Mouse (Mus musculus) midbrain, embryonic 14.5 days (tissue): ENCODE results near the gene Hirip3. TPM values are rescaled to one million over a fixed set of nuclear protein-coding genes. Genes with fewer than 3 reads are reported as not detected.

Experiments
- ATAC-seq: fragments of 200-750 bp; cut with Nextera tagmentation; 2 replicates; pipeline ENCODE4 v1.8.0; 2017; ENCODE audit warnings: moderate number of reproducible peaks, moderate library complexity; ENCODE audit not compliant: low FRiP score, low TSS enrichment
- DNase-seq: peaks from one replicate; pipeline ENCODE4 v3.0.0-alpha.2; 2015
- H3K27ac ChIP-seq: fragments of 300-500 bp; sonication (generic); replicated peaks from 2 replicates; pipeline ENCODE4 v1.5.1; 2014; ENCODE audit warnings: mild to moderate bottlenecking, low read depth, low read length, moderate library complexity
- H3K27me3 ChIP-seq: fragments of 300-500 bp; sonication (generic); 2 replicates; pipeline ENCODE4 v1.6.1; 2014; ENCODE audit warnings: low read length, control low read depth, mixed read lengths; ENCODE audit not compliant: control insufficient read depth, insufficient read depth
- H3K36me3 ChIP-seq: fragments of 300-500 bp; sonication (generic); 2 replicates; pipeline ENCODE4 v1.6.1; 2014; ENCODE audit warnings: low read length, control low read depth; ENCODE audit not compliant: control insufficient read depth, insufficient read depth
- H3K4me1 ChIP-seq: fragments of 300-500 bp; sonication (generic); 2 replicates; pipeline ENCODE4 v1.6.1; 2014; ENCODE audit warnings: mild to moderate bottlenecking, antibody characterized with exemption, low read length, control low read depth; ENCODE audit not compliant: control insufficient read depth, insufficient read depth
- H3K4me2 ChIP-seq: fragments of 300-500 bp; sonication (generic); 2 replicates; pipeline ENCODE4 v1.6.1; 2014; ENCODE audit warnings: mild to moderate bottlenecking, low read length, moderate library complexity
- H3K4me3 ChIP-seq: fragments of 300-500 bp; sonication (generic); replicated peaks from 2 replicates; pipeline ENCODE4 v1.5.1; 2014; ENCODE audit warnings: low read depth, low read length
- H3K9ac ChIP-seq: fragments of 300-500 bp; sonication (generic); replicated peaks from 2 replicates; pipeline ENCODE4 v1.6.1; 2014; ENCODE audit warnings: mild to moderate bottlenecking, low read length, moderate library complexity
- H3K9me3 ChIP-seq: fragments of 300-500 bp; sonication (generic); 2 replicates; pipeline ENCODE4 v1.6.1; 2016; ENCODE audit warnings: low read length, control low read depth, mixed read lengths; ENCODE audit not compliant: control insufficient read depth
- WGBS: fragments of 180-500 bp; shearing (Covaris S2); extraction: QIAGEN DNeasy Blood & Tissue Kit; methylation state at CpG from one replicate; pipeline ENCODE4 v1.1.7; 2014; 5-methylcytosine and 5-hydroxymethylcytosine counted together
- polyA plus RNA-seq: library from polyadenylated mRNA; unstranded; fragments of >200 nt; fragmentation: Nextera tagmentation; extraction: Ambion mirVana; gene quantifications from 2 replicates; pipeline ENCODE4 v1.2.1, GENCODE M21; 2014

Gene Hirip3
- polyA plus RNA-seq, 1 experiment from 2014 or later, result 12.8 TPM

DNA sequence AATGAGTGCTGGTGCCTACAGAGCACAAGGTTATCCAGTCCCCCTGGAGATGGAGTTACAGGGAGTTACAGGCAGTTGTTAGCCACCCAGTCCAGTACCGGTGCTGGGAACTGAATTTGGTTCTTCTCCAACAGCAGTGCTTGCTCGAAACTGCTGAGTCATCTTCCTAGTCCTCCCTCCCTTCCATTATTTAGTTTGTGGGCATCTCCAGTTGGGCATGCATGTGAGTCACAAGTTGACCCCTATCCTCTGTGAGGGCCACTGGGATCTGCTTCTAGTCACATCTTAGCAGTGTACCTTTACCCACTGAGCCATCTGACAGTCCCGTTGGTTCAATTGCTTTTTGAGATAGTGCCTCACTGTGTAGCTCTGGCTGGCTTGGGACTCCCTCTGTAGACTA, 43.8 kb downstream of the Hirip3 start:
- DNase-seq (no peak), ATAC-seq (no peak)
- Histone ChIP-seq H3K9ac (no peak overlapping the region), H3K9me3 (no peaks in the 10 kb centered on the region), H3K27ac (no peak overlapping the region), H3K27me3 (no peaks in the 10 kb centered on the region), H3K4me1 (no peaks in the 10 kb centered on the region), H3K4me3 (no peak overlapping the region), H3K36me3 (no peaks in the 10 kb centered on the region), H3K4me2 (no peak overlapping the region)
- 90% methylated on average over 3 of the region's 3 CpGs for WGBS

DNA sequence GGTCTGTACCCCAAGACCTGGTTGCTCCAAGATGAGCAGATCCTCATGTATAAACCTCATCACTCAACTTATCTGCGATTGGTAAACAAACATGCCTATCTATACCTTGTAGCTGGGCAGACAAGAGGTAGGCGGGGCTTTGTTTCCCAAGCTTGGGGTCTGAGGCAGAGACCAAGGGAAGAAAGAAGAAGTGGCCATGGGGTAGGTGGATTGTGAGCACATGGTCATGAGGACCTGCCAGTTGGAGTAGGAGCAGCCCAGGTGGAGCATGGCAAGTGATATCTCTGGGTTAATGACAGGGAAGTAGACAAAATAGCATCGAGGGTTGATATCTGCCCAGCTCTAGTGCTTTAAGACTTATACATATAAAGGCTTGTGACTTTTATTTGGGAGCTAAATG, 53.1 kb downstream of the Hirip3 start:
- H3K27ac ChIP-seq, result no peak overlapping the region
- no peaks in the 10 kb centered on the region for H3K9me3 ChIP-seq
- H3K27me3 ChIP-seq, result no peaks in the 10 kb centered on the region
- DNase-seq, result no peak
- WGBS, result 94% methylated on average over 3 of the region's 3 CpGs
- no peak overlapping the region for H3K4me2 ChIP-seq
- no peak for ATAC-seq
- no peak overlapping the region for H3K4me3 ChIP-seq
- H3K4me1 ChIP-seq, result no peaks in the 10 kb centered on the region
- no peaks in the 10 kb centered on the region for H3K36me3 ChIP-seq
- no peak overlapping the region for H3K9ac ChIP-seq

Other genes starting within 250 kb of the Hirip3 start
- 0.84 and 5.8 TPM in 2 replicates for gene Nupr1, start 231.1 kb upstream of the Hirip3 start, polyA plus RNA-seq
- 64.6 and 71.3 TPM in 2 replicates for gene Sgf29, start 212.7 kb upstream of the Hirip3 start, polyA plus RNA-seq
- 0.38 and 2.6 TPM in 2 replicates for gene Sult1a1, start 185.5 kb upstream of the Hirip3 start, polyA plus RNA-seq
- gene Bola2, start 166.6 kb upstream of the Hirip3 start, polyA plus RNA-seq, result 128 and 164 TPM in 2 replicates
- gene Slx1b, start 166.2 kb upstream of the Hirip3 start, polyA plus RNA-seq, result 10.6 and 13.7 TPM in 2 replicates
- gene Coro1a, start 154.2 kb upstream of the Hirip3 start, polyA plus RNA-seq, result 95.0 and 115 TPM in 2 replicates
- gene Mapk3, start 102.4 kb upstream of the Hirip3 start, polyA plus RNA-seq, result 78.4 and 110 TPM in 2 replicates
- 2.0 and 3.4 TPM in 2 replicates for gene Gdpd3, start 95.6 kb upstream of the Hirip3 start, polyA plus RNA-seq
- gene Ypel3, start 85.0 kb upstream of the Hirip3 start, polyA plus RNA-seq, result 218 and 255 TPM in 2 replicates
- 0.22 and 0.24 TPM in 2 replicates for gene Tbx6, start 80.5 kb upstream of the Hirip3 start, polyA plus RNA-seq
- gene Ppp4c, start 69.5 kb upstream of the Hirip3 start, polyA plus RNA-seq, result 210 and 212 TPM in 2 replicates
- gene Fam57b, start 64.3 kb upstream of the Hirip3 start, polyA plus RNA-seq, result 51.6 and 72.4 TPM in 2 replicates
- gene 4930451I11Rik, start 30.3 kb upstream of the Hirip3 start, polyA plus RNA-seq, result not detected in 2 replicates
- 9.7 and 15.3 TPM in 2 replicates for gene Doc2a, start 14.6 kb upstream of the Hirip3 start, polyA plus RNA-seq
- 93.5 and 95.8 TPM in 2 replicates for gene Ino80e, start 405 bp downstream of the Hirip3 start, polyA plus RNA-seq
- gene Taok2, start 22.7 kb downstream of the Hirip3 start, polyA plus RNA-seq, result 39.0 and 39.5 TPM in 2 replicates
- 29.2 and 34.9 TPM in 2 replicates for gene Tmem219, start 60.9 kb downstream of the Hirip3 start, polyA plus RNA-seq
- 98.6 and 106 TPM in 2 replicates for gene Kctd13, start 66.9 kb downstream of the Hirip3 start, polyA plus RNA-seq
- gene Asphd1, start 87.6 kb downstream of the Hirip3 start, polyA plus RNA-seq, result 6.5 and 7.0 TPM in 2 replicates
- gene Sez6l2, start 88.6 kb downstream of the Hirip3 start, polyA plus RNA-seq, result 59.1 and 66.9 TPM in 2 replicates
- gene Cdipt, start 113.9 kb downstream of the Hirip3 start, polyA plus RNA-seq, result 101 and 106 TPM in 2 replicates
- 1.1 and 1.3 TPM in 2 replicates for gene Cdiptos, start 114.1 kb downstream of the Hirip3 start, polyA plus RNA-seq
- 1.7 and 3.1 TPM in 2 replicates for gene Mvp, start 152.6 kb downstream of the Hirip3 start, polyA plus RNA-seq
- gene Pagr1b, start 154.5 kb downstream of the Hirip3 start, polyA plus RNA-seq, result not detected in 2 replicates
- 21.2 and 38.3 TPM in 2 replicates for gene Pagr1a, start 155.4 kb downstream of the Hirip3 start, polyA plus RNA-seq
- gene Gm42742, start 159.1 kb downstream of the Hirip3 start, polyA plus RNA-seq, result 53.4 and 64.6 TPM in 2 replicates
- 21.8 and 28.9 TPM in 2 replicates for gene Prrt2, start 159.2 kb downstream of the Hirip3 start, polyA plus RNA-seq
- 68.3 and 80.8 TPM in 2 replicates for gene Maz, start 165.1 kb downstream of the Hirip3 start, polyA plus RNA-seq
- 18.9 and 30.2 TPM in 2 replicates for gene Kif22, start 180.5 kb downstream of the Hirip3 start, polyA plus RNA-seq
- not detected in 2 replicates for gene Zg16, start 225.4 kb downstream of the Hirip3 start, polyA plus RNA-seq
- 0.84 and 2.2 TPM in 2 replicates for gene AI467606, start 229.4 kb downstream of the Hirip3 start, polyA plus RNA-seq